Comparison of ENCODE assay signal across 8 mouse cellular contexts in the genomic region with DNA sequence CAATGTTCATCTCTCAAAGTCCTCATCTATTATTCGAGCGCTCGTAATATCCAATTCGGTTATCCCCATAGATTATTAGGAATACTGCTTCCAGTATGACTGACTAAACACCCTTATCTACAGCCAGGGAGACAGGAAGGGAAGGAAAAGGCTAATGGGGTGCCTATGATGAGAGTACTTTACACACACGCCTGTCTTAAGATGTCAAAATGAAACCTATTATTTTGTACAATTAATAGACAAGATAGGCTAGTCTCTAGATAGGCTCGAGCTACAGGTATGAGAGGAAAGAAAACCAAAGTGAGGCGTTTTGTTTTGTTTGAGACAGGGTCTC. TPM values are rescaled to one million over a fixed set of nuclear protein-coding genes. Genes with fewer than 3 reads are reported as not detected.
A peak's percentile ranks its signal among the peaks of the same experiment; 100 is the strongest.
DNase-seq lines count a peak whose midpoint lies in the region; ATAC-seq lines count a peak whose summit lies in the region.

No protein-coding gene starts in this region.

- peaks cover 16% of the 10 kb centered on the region for H3K4me1 ChIP-seq in heart, embryonic 12.5 days (replicated peaks)
- no peaks in the 10 kb centered on the region for H3K4me1 ChIP-seq in hindbrain, embryonic 11.5 days (replicated peaks; ENCODE audit: control insufficient read depth, insufficient read depth, low read length)
- peaks cover 15% of the 10 kb centered on the region for H3K4me1 ChIP-seq in midbrain, embryonic 10.5 days

- H3K27ac ChIP-seq in heart, embryonic 12.5 days (ENCODE audit: poor library complexity, severe bottlenecking), result peak overlapping the region; percentile 84
- peak overlapping the region; percentile 75; the same call in 1 of the 2 replicates for H3K27ac ChIP-seq in hindbrain, embryonic 11.5 days (ENCODE audit: low read depth, low read length)
- peak overlapping the region; percentile 99 for H3K27ac ChIP-seq in midbrain, embryonic 10.5 days (replicated peaks)

- 47% methylated on average over 7 of the region's 7 CpGs for WGBS in heart, embryonic 12.5 days
- WGBS in hindbrain, embryonic 11.5 days, result 55% methylated on average over 7 of the region's 7 CpGs
- WGBS in midbrain, embryonic 10.5 days, result 56% methylated on average over 7 of the region's 7 CpGs

- peak overlapping the region; percentile 84 for H3K4me3 ChIP-seq in heart, embryonic 12.5 days
- H3K4me3 ChIP-seq in hindbrain, embryonic 11.5 days (ENCODE audit: low read depth, low read length), result peak overlapping the region; percentile 97
- peak overlapping the region; percentile 98 for H3K4me3 ChIP-seq in midbrain, embryonic 10.5 days

- H3K9ac ChIP-seq in heart, embryonic 12.5 days, result peak overlapping the region; percentile 32; the same call in 1 of the 2 replicates
- H3K9ac ChIP-seq in hindbrain, embryonic 11.5 days (ENCODE audit: low read depth, low read length), result peak overlapping the region; percentile 98

- no peaks in the 10 kb centered on the region for H3K9me3 ChIP-seq in heart, embryonic 12.5 days (replicated peaks)
- H3K9me3 ChIP-seq in hindbrain, embryonic 11.5 days (ENCODE audit: control insufficient read depth, low read length), result no peaks in the 10 kb centered on the region
- no peaks in the 10 kb centered on the region for H3K9me3 ChIP-seq in midbrain, embryonic 10.5 days (replicated peaks)

- no peaks in the 10 kb centered on the region for H3K27me3 ChIP-seq in heart, embryonic 12.5 days (replicated peaks)
- H3K27me3 ChIP-seq in hindbrain, embryonic 11.5 days (ENCODE audit: control insufficient read depth, insufficient read depth, low read length), result no peaks in the 10 kb centered on the region
- no peaks in the 10 kb centered on the region for H3K27me3 ChIP-seq in midbrain, embryonic 10.5 days (ENCODE audit: low read depth, poor library complexity, severe bottlenecking)

- no peak for DNase-seq in heart, adult 8-10 months (ENCODE audit: low spot score)
- DNase-seq in MEL-GATA-1-ER (ENCODE audit: extremely low read depth, low read depth), result peak; percentile 71
- DNase-seq in hindbrain, embryonic 11.5 days (ENCODE audit: low spot score), result no peak
- no peak for DNase-seq in midbrain, embryonic 10.5 days (ENCODE audit: low spot score)
- DNase-seq in spleen, postnatal 36 days (ENCODE audit: low spot score in 2 of 2), result no peak
- no peak for DNase-seq in embryo, embryonic 10 days (ENCODE audit: low spot score)
- DNase-seq in adrenal gland, postnatal 4 days (ENCODE audit: low spot score in 2 of 2), result no peak

- no peak; the same call in 1 of the 2 replicates for ATAC-seq in heart, embryonic 12.5 days (ENCODE audit: insufficient number of reproducible peaks, low FRiP score)
- no peak for ATAC-seq in hindbrain, embryonic 11.5 days (ENCODE audit: low FRiP score)

- H3K4me2 ChIP-seq in heart, embryonic 12.5 days, result peak overlapping the region; percentile 88
- peak overlapping the region; percentile 73 for H3K4me2 ChIP-seq in hindbrain, embryonic 11.5 days (replicated peaks; ENCODE audit: low read depth, low read length)

- H3K36me3 ChIP-seq in heart, embryonic 12.5 days, result peaks cover 33% of the 10 kb centered on the region
- peaks cover 10% of the 10 kb centered on the region; the same call in 1 of the 2 replicates for H3K36me3 ChIP-seq in hindbrain, embryonic 11.5 days (ENCODE audit: control insufficient read depth, insufficient read depth, low read length)
- peaks cover 34% of the 10 kb centered on the region for H3K36me3 ChIP-seq in midbrain, embryonic 10.5 days

RNA-seq across cellular contexts. Expression of gene Rpl21, which starts 0.3 kb away (rescaled TPM):
- 370 and 375 TPM in 2 replicates for polyA plus RNA-seq in heart, embryonic 12.5 days (2016; fragmentation: Nextera tagmentation; extraction: Ambion mirVana)
- 100 to 1,000 TPM in 3 of 4 experiments, 10 to 100 TPM in 1; 76.1 to 145 (median 124) TPM for total RNA-seq in heart, adult 8-10 months (2022)
- 508 and 515 TPM in 2 replicates for polyA plus RNA-seq in hindbrain, embryonic 11.5 days (2014; fragmentation: Nextera tagmentation; extraction: Ambion mirVana)
- polyA plus RNA-seq in midbrain, embryonic 10.5 days (2016; fragmentation: Nextera tagmentation; extraction: Ambion mirVana), result 451 and 536 TPM in 2 replicates
- total RNA-seq in adrenal gland, postnatal 4 days (2021), result 100 to 1,000 TPM; 378 to 411 TPM

RNA-seq across cellular contexts. Expression of gene Rasl11a, which starts 12.5 kb away (rescaled TPM):
- 9.0 and 10.3 TPM in 2 replicates for polyA plus RNA-seq in heart, embryonic 12.5 days (2016; fragmentation: Nextera tagmentation; extraction: Ambion mirVana)
- 1 to 10 TPM; 1.3 to 2.6 (median 2.0) TPM for total RNA-seq in heart, adult 8-10 months (2022)
- polyA plus RNA-seq in hindbrain, embryonic 11.5 days (2014; fragmentation: Nextera tagmentation; extraction: Ambion mirVana), result 18.8 and 19.0 TPM in 2 replicates
- polyA plus RNA-seq in midbrain, embryonic 10.5 days (2016; fragmentation: Nextera tagmentation; extraction: Ambion mirVana), result 30.1 and 37.2 TPM in 2 replicates
- total RNA-seq in adrenal gland, postnatal 4 days (2021), result 10 to 100 TPM in 1 of 2 experiments, 1 to 10 TPM in 1; 8.5 to 18.1 TPM

RNA-seq across cellular contexts. Expression of gene Usp12, which starts 37.6 kb away (rescaled TPM):
- polyA plus RNA-seq in heart, embryonic 12.5 days (2016; fragmentation: Nextera tagmentation; extraction: Ambion mirVana), result 17.5 and 18.0 TPM in 2 replicates
- total RNA-seq in heart, adult 8-10 months (2022), result 10 to 100 TPM; 14.7 to 18.7 (median 18.0) TPM
- polyA plus RNA-seq in hindbrain, embryonic 11.5 days (2014; fragmentation: Nextera tagmentation; extraction: Ambion mirVana), result 11.6 and 12.6 TPM in 2 replicates
- polyA plus RNA-seq in midbrain, embryonic 10.5 days (2016; fragmentation: Nextera tagmentation; extraction: Ambion mirVana), result 14.4 and 14.6 TPM in 2 replicates
- 10 to 100 TPM; 35.8 to 36.3 TPM for total RNA-seq in adrenal gland, postnatal 4 days (2021)
